Mouse (Mus musculus) A20 (cell line): ENCODE data around the gene Olfr147.
"Not testable (repeated sequence)": the region's sequence is repeated elsewhere in the genome, so short reads cannot be mapped to it uniquely, and the experiment has no call there.

Experiments
- DNase-seq: peaks from one replicate; pipeline ENCODE4 v3.0.0-alpha.2; 2011; ENCODE audit warnings: low read depth, low spot score

Olfr147 gene

DNA sequence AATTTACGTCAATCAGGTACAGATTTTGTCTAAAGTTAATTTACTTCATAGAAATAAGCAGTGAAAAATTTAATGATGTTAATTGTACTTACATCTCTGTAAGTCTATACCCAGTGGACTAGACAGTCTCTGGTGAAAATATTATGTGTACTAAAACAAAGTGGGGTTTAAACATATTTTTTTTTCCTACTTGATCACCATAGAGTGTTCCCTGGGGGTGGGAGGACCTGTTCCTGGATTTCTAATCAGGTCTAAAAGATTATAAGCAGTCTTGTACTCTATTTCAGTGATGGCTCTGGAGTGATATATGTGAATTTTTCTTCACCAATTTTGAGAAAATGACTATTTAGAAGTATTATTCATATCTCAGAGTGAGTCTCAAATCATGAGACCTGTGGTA is at the start of gene Olfr147:
Gene Olfr147 (plus strand): TSS at position 301 of the 400 bp plus-strand sequence.
- DNase-seq: no peak

DNA sequence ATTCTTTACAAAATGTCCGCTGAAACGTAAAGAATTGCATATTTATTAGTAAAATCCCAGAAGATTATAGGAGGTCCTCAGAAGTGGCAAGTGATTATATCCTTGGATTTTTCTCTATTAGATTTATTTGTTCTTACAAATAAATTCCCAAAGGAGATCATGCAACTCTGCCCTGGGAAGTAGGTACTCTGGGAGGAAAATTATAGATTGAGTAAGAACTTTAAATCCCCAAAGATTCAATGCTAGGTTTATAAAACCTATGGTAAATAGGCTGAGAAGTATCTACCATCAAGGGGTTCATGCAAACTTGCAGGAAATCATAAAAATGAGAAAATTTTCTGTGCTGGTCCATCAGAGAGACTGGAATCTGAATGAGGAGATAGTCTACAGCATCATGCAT is 34.9 kb upstream of the Olfr147 start, which contains the start of gene Olfr250:
Gene Olfr250 (plus strand): TSS at position 301 of the 400 bp plus-strand sequence.
- DNase-seq: no peak

DNA sequence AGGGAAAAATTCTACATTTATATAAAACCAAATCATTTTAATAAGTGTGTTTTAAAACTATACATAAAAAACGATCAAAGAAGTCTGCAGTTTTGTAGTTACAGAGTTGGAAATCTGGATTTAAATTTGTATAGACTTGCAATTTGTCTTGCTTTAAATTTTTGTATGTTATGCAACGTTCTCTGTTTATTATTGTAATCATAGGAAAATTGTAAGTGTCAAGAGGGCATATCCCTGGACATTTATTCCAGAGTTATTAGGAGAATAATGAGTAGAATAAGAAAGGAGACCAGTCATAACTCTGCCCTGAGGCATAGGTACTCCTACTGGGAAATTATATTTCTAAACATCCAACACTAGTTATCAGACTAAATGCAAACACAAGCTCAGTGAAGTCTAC is 24.7 kb upstream of the Olfr147 start, which contains the start of gene Olfr251:
Gene Olfr251 (plus strand): TSS at position 301 of the 400 bp plus-strand sequence.
- no peak for DNase-seq

DNA sequence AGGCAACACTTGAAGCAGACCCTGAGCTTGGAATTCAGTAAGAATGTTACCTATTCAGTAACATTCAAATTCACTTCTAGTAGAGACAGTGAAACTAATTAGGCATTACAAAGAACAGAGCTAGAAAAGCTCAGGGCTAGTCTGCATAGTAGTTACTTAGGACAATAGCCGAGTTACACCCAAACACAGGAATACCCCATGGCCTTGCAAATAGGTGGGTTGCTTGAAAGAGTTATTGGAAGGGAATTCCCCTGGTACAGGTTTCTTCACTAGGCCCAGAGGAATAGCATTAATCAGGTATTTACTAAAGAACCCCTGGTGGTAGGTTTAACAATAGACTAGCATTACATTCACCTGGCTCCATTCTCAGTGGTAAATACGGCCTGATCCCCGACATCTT is 6.0 kb downstream of the Olfr147 start:
- DNase-seq: not testable (repeated sequence)

DNA sequence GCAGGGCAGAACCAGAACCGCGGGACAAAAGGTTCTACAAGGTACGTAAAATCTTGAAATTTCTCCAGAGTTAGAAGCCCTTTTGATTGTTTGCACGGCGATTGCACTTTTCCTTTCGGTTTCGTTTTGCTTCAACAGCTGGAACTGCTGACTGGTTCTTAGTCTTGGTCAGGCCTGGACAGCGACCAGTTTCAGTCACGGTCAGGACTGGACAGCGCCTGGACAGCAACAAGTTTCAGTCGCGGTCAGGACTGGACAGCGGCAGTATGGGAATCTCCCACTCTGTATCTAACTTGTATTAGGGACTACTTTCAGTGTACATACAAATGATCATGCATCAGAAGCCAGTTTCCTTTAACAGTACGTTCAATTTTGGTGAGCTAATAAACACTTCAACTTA is 12.0 kb downstream of the Olfr147 start:
- not testable (repeated sequence) for DNase-seq

DNA sequence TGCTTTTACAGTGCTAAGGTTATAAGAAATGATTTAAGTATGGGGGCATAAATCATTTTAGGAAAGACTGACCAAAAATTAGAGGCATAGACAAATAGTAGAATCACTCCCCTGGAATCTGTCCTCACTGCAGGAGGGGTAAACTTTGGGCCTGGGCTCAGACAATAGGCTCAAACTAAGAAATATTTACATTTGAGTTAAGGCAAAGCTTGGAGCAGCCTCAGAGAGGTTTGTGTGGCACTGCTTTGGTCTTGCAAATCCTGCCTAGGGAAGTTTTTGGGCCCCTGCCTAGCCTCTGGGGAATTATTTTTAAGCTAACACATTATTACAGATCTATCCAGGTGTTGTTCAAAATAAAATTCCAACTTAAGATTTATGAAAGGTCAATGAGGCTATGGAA is 22.3 kb downstream of the Olfr147 start:
- DNase-seq: no peak

DNA sequence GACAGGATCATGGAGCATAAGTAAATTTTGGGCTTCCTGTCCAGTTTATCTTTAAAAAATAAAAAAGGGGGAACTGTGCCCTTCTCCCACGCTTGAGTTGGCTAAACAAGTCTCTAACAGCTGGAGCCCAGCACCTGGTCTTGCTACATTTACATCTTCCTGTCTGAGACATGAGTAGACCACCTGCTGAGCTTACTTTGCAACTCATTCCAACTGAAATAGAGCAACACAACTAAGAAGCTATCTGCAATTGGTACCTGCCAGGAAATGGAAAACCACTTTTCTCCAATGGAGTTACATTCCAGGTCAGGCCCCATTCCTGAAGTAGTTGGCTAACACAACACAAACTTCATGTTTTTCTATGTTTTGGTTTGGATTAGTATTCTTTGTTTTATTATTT is 25.5 kb downstream of the Olfr147 start:
- no peak for DNase-seq

DNA sequence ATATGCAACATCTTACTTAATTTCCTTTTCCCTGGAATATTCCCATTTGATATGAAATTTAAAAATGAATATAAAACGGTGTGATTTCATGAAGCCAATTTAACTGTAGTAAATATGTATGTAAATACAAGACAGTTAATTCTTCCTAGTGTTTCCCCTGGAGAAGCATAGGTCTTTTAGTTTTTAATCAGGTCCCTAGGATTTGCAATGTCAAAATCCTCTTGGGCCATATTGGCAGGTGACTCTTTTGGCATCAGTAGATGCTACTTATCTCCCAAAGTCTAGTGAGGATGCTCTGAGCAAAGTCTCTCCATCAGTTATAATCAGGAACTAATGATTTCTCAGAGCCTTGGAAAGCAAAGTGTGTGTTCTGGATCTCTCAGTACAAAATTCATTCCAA is 27.7 kb downstream of the Olfr147 start, which contains the start of gene Olfr901:
Gene Olfr901 (plus strand): TSS at position 301 of the 400 bp plus-strand sequence.
- no peak for DNase-seq

DNA sequence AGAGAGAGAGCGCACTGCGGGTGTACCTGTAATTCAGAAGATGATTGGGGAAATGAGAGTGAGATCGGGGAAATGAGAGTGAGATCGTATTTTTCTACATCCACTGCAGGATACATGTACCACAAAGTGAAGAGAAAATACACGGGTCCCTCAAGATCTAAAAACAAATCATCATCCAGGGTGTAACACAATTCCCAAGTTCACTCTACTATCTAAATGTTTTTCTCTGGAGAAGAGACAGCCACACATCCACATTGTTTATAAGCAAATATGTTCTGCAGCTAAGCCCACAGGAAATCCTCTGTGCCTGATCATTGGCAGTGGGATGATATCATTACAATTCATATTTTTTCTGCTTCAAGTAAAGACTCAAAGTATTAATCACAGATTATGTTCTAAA is 45.9 kb downstream of the Olfr147 start, which contains the start of gene Olfr902:
Gene Olfr902 (plus strand): TSS at position 301 of the 400 bp plus-strand sequence.
- DNase-seq: no peak
